Mouse (Mus musculus): Measurements from ENCODE around the gene Triobp.

Gene Triobp

GRCm38 (mm10) chr15:78926021-78926919 is 21.3 kb upstream of the Triobp start, which contains the start of gene Lgals1:
Gene Lgals1 (plus strand): TSS chr15:78926725.
- peak; percentile 51 for DNase-seq (ENCODE audit: low spot score)

- DNase-seq (ENCODE audit: low spot score) = no peak
Measured at GRCm38 (mm10) chr15:78927021-78927787, 20.3 kb upstream of the Triobp start.

GRCm38 (mm10) chr15:78927788-78928457 is 19.6 kb upstream of the Triobp start:
- no peak for DNase-seq (ENCODE audit: low spot score)

- DNase-seq (ENCODE audit: low spot score) = no peak
Measured at GRCm38 (mm10) chr15:78928539-78928938, 19.0 kb upstream of the Triobp start.

- no peak for DNase-seq (ENCODE audit: low spot score)
Measured at GRCm38 (mm10) chr15:78930192-78930706, 17.3 kb upstream of the Triobp start.

- no peak for DNase-seq (ENCODE audit: low spot score)
Measured at GRCm38 (mm10) chr15:78930801-78931426, 16.6 kb upstream of the Triobp start.

GRCm38 (mm10) chr15:78931577-78931976 is 15.9 kb upstream of the Triobp start:
- DNase-seq (ENCODE audit: low spot score) = no peak

GRCm38 (mm10) chr15:78934784-78935320 is 12.7 kb upstream of the Triobp start, which contains the start of gene Nol12:
Gene Nol12 (plus strand): TSS chr15:78934933.
- peak; percentile 91 for DNase-seq (ENCODE audit: low spot score)

GRCm38 (mm10) chr15:78936403-78936802 is 11.1 kb upstream of the Triobp start:
- DNase-seq (ENCODE audit: low spot score) = no peak

GRCm38 (mm10) chr15:78937311-78937710 is 10.2 kb upstream of the Triobp start:
- no peak for DNase-seq (ENCODE audit: low spot score)

- no peak for DNase-seq (ENCODE audit: low spot score)
Measured at GRCm38 (mm10) chr15:78937963-78938362, 9.6 kb upstream of the Triobp start.

- DNase-seq (ENCODE audit: low spot score) = no peak
Measured at GRCm38 (mm10) chr15:78940325-78940724, 7.2 kb upstream of the Triobp start.

- peak; percentile 81 for DNase-seq (ENCODE audit: low spot score)
Measured at GRCm38 (mm10) chr15:78942663-78943062, 4.9 kb upstream of the Triobp start.

- no peak for DNase-seq (ENCODE audit: low spot score)
Measured at GRCm38 (mm10) chr15:78946232-78946631, 1.3 kb upstream of the Triobp start.

- DNase-seq (ENCODE audit: low spot score) = no peak
Measured at GRCm38 (mm10) chr15:78948152-78948725, 715 bp downstream of the Triobp start.

GRCm38 (mm10) chr15:78948883-78949282 is 1.4 kb downstream of the Triobp start:
- DNase-seq (ENCODE audit: low spot score) = no peak

GRCm38 (mm10) chr15:78955663-78956062 is 8.1 kb downstream of the Triobp start:
- DNase-seq (ENCODE audit: low spot score) = no peak

- DNase-seq (ENCODE audit: low spot score) = no peak
Measured at GRCm38 (mm10) chr15:78956351-78956750, 8.8 kb downstream of the Triobp start.

GRCm38 (mm10) chr15:78957021-78957420 is 9.5 kb downstream of the Triobp start:
- DNase-seq (ENCODE audit: low spot score) = no peak

GRCm38 (mm10) chr15:78959537-78959936 is 12.0 kb downstream of the Triobp start:
- no peak for DNase-seq (ENCODE audit: low spot score)

GRCm38 (mm10) chr15:78960088-78960487 is 12.6 kb downstream of the Triobp start:
- no peak for DNase-seq (ENCODE audit: low spot score)
